Mouse (Mus musculus): ENCODE measurements at regions not wholly inside any gene's neighbourhood (a gene's known extent, or its start where the extent isn't known, plus 50 kb on each side); places are given as distances from the start of the nearest gene placed in this dataset.
A peak's percentile ranks its signal among the peaks of the same experiment; 100 is the strongest.

DNA sequence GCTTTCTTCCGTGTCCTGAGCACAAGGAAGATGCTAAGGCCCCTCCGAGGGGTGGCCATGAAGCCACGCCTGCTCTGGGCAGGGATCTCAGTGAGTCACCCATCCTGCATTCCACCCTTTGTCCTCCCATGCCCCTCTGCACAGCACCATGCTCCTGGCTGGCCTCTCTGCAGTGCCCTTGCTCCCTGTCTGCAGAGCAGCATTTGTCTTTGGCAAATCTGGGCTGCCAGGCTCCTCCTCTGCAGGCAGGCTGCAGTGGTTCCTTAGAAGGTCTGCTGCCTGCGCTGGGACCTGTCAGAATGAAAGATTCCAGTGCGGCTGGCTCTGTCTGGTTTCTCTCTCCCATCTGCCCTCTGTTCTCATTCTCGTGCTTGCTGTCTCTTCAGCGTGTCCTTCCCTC, 111.3 kb upstream of the Xcl1 start:
- Histone ChIP-seq H3K4me3 (no peak overlapping the region), H3K27ac (peak overlapping the region; percentile 16)
- intact Hi-C loops (cut with DNase I): no loop called here
- peak; percentile 41 for DNase-seq
- no peak for TF ChIP-seq CTCF (IDR thresholded peaks at IDR 0.05)

DNA sequence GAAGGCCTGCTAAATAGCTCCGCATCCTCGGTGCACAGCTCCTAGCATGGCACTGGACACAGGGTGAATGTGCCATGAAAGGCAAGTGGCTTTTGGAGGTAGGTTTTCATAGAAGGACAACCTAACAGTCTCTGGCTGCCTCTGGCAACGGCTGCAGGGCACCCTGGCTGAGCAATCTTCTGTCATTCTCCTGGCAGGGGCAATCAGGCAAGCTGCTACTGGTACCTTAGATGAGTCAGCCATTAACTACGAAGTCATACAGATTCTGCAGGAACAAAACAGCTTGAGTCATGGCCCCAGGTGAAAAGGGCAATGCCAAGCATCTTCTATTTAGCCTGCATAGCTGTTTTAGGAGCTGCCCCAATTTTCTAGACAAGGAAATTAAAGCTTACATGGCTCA, 110.7 kb upstream of the Xcl1 start:
- no peak for DNase-seq
- TF ChIP-seq CTCF (IDR thresholded peaks at IDR 0.05): no peak
- intact Hi-C loops (cut with DNase I): no loop called here
- Histone ChIP-seq H3K27ac (peak overlapping the region; percentile 17; the same call in 1 of the 2 replicates), H3K4me3 (no peak overlapping the region)

DNA sequence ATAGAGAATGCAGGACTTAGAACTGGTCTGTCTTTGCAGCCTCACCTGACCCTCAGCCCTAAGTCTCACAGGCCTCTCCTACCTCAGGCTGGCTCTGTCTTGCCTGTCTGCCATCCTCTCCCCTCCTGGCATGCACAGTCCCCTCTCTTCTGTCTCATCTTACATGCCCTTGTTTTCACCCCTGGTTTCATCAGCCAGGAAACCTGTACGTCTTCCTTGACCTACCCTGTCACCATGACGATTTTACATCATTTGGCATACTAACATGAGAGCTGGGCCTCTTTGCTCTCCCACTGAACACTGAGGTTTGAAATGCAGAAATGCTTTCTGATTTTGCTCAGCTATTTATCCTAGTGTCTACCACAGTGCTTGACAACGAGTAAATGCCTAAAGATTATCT, 108.0 kb upstream of the Xcl1 start:
- Histone ChIP-seq H3K4me3 (no peak overlapping the region), H3K27ac (no peak overlapping the region)
- DNase-seq: no peak
- intact Hi-C loops (cut with DNase I): no loop called here
- TF ChIP-seq CTCF (IDR thresholded peaks at IDR 0.05): no peak

DNA sequence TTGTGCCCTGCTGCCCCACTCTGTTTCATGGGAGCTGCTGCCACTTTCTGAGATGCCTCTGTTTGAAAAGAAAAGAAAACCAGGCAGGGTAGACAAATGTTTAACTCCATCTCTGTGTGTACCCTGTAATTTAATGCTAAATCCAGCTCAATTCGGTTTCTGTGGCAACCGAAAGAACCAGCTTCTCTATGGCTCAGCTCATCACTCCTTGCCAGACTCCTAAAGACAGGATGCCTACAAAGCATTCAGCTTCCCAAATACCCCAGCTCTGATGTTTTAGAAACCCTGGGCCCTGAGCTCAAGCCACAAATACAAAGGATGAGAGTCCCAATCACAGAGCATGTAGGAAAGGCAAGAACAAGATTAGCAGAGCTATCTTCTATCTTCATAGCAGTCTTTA, 106.8 kb upstream of the Xcl1 start:
- no peak for DNase-seq
- TF ChIP-seq CTCF (IDR thresholded peaks at IDR 0.05): no peak
- H3K4me3 ChIP-seq: no peak overlapping the region
- no peak overlapping the region for H3K27ac ChIP-seq
- intact Hi-C loops (cut with DNase I): no loop called here

DNA sequence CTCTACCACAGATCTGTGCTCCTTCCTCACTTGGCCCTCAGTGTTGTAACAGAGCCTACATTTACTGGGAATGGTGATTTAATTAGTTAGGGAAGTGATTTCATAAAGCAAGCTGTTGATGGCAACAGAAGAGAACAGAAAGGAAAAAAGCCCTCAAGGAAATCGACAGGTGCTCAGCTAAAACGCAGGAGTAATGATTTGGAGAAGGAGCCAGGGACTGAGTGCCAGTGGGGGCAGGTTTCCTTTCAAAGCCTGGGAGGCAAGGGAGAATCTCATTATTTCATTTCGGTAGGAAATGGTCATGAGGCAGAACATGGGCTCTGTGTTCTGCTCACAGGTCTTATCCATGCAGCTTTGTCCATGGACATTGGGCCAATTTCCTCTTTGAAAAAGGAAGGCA, 101.3 kb upstream of the Xcl1 start:
- no peak for TF ChIP-seq CTCF (IDR thresholded peaks at IDR 0.05)
- H3K27ac ChIP-seq: no peak overlapping the region
- no peak overlapping the region for H3K4me3 ChIP-seq
- intact Hi-C loops (cut with DNase I): loop anchor here (5.0 kb wide), 3 partner anchors 129 to 719 kb away; no protein-coding TSS in a partner anchor
- DNase-seq: no peak

DNA sequence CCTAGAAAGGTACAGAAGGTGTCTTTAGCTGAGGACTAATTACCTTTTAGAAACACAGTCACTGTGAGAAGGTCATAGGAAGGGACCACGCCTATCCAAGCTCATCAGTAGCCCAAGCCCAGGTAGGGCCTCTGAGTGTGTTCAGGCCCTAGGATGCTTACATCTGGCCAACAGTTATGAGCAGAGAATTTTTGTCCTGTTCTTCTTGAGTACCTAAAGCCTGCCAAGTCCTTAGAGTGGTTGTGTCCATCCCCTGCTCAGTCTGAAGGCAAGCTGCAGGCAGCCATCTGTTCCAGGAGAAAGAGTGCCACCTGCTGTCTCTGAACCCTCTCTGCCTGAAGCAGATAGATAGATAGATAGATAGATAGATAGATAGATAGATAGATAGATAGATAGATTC, 100.3 kb upstream of the Xcl1 start:
- intact Hi-C loops (cut with DNase I): loop anchor here (5.0 kb wide), 3 partner anchors 128 to 718 kb away; no protein-coding TSS in a partner anchor
- peak; percentile 45 for DNase-seq
- Histone ChIP-seq H3K4me3 (no peak overlapping the region), H3K27ac (no peak overlapping the region)
- peak; percentile 61 for TF ChIP-seq CTCF (IDR thresholded peaks at IDR 0.05)

DNA sequence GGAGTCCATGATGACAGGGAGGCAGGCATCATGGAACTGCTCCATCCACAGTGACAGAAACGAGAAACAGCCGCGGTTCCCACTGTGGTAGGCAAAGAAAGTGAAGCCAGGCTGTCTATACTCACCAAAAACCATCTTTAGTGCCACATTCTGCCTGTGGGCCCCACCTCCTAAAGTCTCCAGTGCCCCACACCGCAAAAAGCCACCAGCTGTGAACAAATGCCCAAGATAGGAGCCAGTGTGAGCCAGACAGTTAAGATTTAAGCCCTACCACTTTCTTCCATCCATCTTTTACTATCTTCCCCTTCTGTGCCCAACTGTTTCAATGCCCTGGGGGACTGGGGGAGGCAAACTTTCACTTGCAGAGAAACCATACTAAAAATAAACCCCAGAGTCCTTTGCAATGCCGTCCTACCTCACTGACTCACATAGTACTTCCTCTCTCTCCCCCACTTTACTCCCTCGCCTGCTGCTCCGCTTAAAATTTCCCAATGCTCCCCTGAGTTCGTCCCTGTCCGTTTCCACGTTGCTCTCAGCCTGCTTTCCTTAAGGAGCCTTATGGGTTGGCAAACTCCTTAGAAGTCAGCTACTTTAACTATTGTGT, 85.7 kb upstream of the Xcl1 start:
- no peak for TF ChIP-seq CTCF (IDR thresholded peaks at IDR 0.05)
- H3K27ac ChIP-seq: no peak overlapping the region

DNA sequence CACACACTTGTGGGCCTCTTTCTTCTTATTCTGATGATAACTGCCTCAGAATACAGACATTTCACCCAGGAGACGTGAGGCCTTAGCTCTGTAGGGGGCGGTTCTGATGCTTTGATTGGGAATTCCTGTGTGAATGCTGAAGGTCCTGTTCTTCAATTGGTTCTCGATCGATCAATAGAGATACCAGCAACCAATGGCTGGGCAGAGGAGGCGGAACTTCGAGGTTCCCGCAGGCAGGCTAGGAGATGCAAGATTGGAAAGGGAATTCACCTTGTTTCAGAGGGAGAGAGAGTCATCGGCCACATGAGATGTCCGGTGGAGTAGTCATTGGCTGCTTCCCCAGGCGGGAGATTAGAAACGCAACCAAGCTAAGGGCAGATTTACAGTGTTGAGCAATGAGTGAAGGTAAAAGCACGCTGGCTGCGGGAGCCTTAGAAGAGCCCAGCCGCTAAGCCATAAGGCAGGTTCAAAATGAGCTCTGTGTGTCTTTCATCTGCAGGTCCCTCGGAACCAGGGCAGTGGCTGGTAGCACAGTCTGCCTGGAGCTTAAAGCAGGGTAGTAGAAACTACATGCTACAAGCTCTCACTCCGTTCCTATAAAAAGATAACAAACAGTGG, 83.5 kb upstream of the Xcl1 start:
- DNase-seq: no peak
- Histone ChIP-seq H3K4me3 (no peak overlapping the region), H3K27ac (no peak overlapping the region)
- intact Hi-C loops (cut with DNase I): no loop called here
- no peak for TF ChIP-seq CTCF (IDR thresholded peaks at IDR 0.05)

More for the DNA sequence above, 85.7 kb upstream of the Xcl1 start:
- DNase-seq: no peak
- intact Hi-C loops (cut with DNase I): no loop called here
- no peak overlapping the region for H3K4me3 ChIP-seq

DNA sequence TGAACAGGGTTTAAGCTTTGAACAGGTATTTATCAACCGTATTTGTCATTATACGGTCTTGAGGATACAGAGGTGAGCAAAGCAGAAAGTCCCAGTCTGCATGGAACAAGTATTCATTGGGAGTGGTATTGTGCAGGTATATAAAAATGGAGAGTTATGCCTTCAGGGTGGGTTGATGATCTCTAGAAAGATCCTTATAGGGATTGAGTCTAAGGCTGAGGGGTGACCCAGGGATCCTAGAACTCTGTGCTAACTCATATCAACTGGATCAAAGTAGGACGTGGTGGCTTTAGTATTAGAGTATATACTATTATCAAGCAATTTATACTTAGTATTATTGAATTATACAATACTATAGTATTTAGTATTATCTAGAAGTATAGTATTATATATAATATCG, 82.9 kb upstream of the Xcl1 start:
- DNase-seq: no peak
- intact Hi-C loops (cut with DNase I): no loop called here
- Histone ChIP-seq H3K27ac (no peak overlapping the region), H3K4me3 (no peak overlapping the region)
- no peak for TF ChIP-seq CTCF (IDR thresholded peaks at IDR 0.05)

DNA sequence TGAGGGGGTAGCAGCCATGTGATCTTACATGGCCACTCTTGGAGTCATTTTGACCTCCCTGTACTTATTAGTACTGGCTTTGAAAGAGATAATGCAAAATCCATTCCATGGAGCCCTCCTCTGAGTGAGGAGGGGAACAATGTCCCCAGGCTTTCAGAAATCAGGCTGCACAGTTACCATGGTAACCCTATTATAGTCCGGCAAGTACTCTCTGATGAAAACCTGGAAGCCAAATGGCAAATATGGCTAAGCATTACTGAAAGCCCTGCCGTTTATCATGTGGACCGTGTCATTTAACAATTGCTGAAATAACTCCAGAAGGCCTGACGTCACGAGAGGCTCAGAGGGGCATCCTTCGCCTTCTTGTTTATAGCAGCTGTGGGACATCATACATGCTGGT, 82.5 kb upstream of the Xcl1 start:
- H3K27ac ChIP-seq: no peak overlapping the region
- no peak for TF ChIP-seq CTCF (IDR thresholded peaks at IDR 0.05)
- DNase-seq: no peak
- H3K4me3 ChIP-seq: no peak overlapping the region
- intact Hi-C loops (cut with DNase I): no loop called here

DNA sequence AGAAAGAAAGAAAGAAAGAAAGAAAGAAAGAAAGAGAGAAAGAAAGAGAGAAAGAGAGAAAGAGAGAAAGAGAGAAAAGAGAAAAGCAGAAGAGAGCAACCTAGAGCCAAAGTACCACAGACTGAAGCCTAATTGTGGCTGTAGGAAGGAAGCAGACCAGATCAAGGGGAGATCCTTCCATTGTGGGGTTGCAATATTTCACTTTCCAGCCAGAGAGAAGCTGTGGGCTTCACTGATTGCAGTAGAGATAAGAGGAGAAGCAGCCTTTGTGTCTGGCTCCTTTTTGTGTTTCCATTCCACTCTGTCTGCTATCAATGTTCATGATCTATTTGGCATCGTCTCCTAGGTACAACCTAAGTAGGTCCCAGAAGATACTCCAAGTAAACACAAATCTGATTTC, 79.0 kb upstream of the Xcl1 start:
- DNase-seq: no peak
- H3K4me3 ChIP-seq: no peak overlapping the region
- no peak for TF ChIP-seq CTCF (IDR thresholded peaks at IDR 0.05)
- H3K27ac ChIP-seq: no peak overlapping the region
- intact Hi-C loops (cut with DNase I): no loop called here

DNA sequence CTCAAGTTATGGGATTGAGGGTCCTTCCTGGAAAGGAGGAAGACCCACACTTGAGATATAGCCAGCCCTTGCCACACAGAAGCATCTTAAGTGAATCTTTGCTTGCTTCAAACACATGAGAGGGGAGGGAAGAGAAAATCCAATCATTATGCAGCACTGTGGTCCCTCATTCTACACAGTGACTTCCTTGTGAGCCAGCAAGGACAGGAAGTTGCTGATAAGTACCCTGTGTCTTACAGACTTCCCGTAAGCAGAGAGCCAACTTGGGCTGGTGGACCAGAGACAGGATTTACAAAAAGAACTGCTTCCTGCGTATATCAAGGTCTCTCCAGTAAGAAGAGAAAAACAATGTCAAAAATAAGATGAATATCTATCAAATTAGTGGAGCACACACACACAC, 78.1 kb upstream of the Xcl1 start:
- no peak overlapping the region for H3K4me3 ChIP-seq
- TF ChIP-seq CTCF (IDR thresholded peaks at IDR 0.05): no peak
- intact Hi-C loops (cut with DNase I): no loop called here
- no peak for DNase-seq
- no peak overlapping the region for H3K27ac ChIP-seq

DNA sequence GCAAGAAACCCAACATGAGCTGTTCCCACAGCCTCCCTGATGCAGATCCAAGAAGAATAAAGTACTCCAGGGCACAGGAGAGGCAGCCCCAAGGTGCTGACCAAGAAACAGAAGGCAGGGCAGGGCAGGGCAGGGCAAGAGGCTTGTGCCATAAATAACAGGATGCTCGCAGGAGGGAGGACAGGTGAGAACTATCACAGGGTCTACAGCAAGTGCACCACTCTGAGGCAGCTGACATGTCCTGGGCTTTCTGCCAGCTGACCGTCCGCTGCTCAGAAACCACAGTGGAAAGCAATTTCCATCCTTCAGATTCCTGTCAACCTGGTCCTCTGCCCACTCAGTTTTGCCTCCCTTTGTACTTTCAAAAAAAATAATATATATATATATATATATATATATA, 77.0 kb upstream of the Xcl1 start:
- TF ChIP-seq CTCF (IDR thresholded peaks at IDR 0.05): no peak
- H3K27ac ChIP-seq: no peak overlapping the region
- H3K4me3 ChIP-seq: no peak overlapping the region
- DNase-seq: no peak
- intact Hi-C loops (cut with DNase I): no loop called here

DNA sequence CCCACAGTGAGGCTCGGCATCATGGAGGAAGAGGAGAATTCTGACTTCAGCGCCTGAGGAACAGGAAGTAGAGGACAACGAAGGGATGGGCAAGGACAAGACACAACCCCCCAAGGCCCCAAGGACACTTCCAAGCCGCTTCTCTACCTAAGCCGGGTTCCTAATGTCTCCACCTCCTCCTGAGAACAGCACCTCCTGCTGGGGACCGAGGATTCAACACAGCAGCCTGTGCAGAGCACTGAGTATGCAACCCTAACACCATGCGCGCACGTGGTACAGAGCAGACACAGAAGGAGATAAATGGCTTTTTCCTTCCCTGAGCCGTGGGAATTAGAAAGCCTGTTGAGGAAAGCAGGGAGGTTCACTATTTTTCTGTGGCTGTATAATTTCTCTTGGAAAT, 64.2 kb upstream of the Xcl1 start:
- intact Hi-C loops (cut with DNase I): no loop called here
- Histone ChIP-seq H3K4me3 (no peak overlapping the region), H3K27ac (0 out of 2 replicates have a peak overlapping the region, but pooled peaks have one; percentile 59)
- peak; percentile 30 for TF ChIP-seq CTCF (IDR thresholded peaks at IDR 0.05)
- DNase-seq: peak; percentile 25

Data from gastrocnemius, adult 2 months (tissue).